Mouse (Mus musculus) limb, embryonic 13.5 days (tissue): ENCODE measurements around the gene Acin1. TPM values are rescaled to one million over a fixed set of nuclear protein-coding genes. Genes with fewer than 3 reads are reported as not detected.
A peak's percentile ranks its signal among the peaks of the same experiment; 100 is the strongest.

Experiments used
- ATAC-seq: fragments of 200-750 bp; cut with Nextera tagmentation; 2 replicates; pipeline ENCODE4 v1.8.0; 2017; ENCODE audit warnings: low read depth, moderate number of reproducible peaks, moderate TSS enrichment; ENCODE audit not compliant: low FRiP score
- H3K27ac ChIP-seq: fragments of 300-500 bp; sonication (generic); 2 replicates; pipeline ENCODE4 v1.5.1; 2015; ENCODE audit warnings: inconsistent platforms, mild to moderate bottlenecking, moderate library complexity
- H3K27me3 ChIP-seq: fragments of 300-500 bp; sonication (generic); 2 replicates; pipeline ENCODE4 v1.6.1; 2015; ENCODE audit warnings: mild to moderate bottlenecking, inconsistent platforms
- H3K36me3 ChIP-seq: fragments of 300-500 bp; sonication (generic); 2 replicates; pipeline ENCODE4 v1.6.1; 2015; ENCODE audit warnings: inconsistent platforms, mild to moderate bottlenecking, moderate library complexity
- H3K4me1 ChIP-seq: fragments of 300-500 bp; sonication (generic); 2 replicates; pipeline ENCODE4 v1.6.1; 2015; ENCODE audit warnings: inconsistent platforms
- H3K4me2 ChIP-seq: fragments of 300-500 bp; sonication (generic); replicated peaks from 2 replicates; pipeline ENCODE4 v1.6.1; 2015; ENCODE audit warnings: inconsistent platforms, mild to moderate bottlenecking, moderate library complexity
- H3K4me3 ChIP-seq: fragments of 300-500 bp; sonication (generic); 2 replicates; pipeline ENCODE4 v1.5.1; 2015; ENCODE audit warnings: moderate library complexity, mild to moderate bottlenecking, inconsistent platforms
- H3K9ac ChIP-seq: fragments of 300-500 bp; sonication (generic); 2 replicates; pipeline ENCODE4 v1.6.1; 2015; ENCODE audit warnings: mild to moderate bottlenecking, inconsistent platforms
- H3K9me3 ChIP-seq: fragments of 300-500 bp; sonication (generic); 2 replicates; pipeline ENCODE4 v1.6.1; 2016; ENCODE audit warnings: inconsistent platforms
- WGBS: fragments of 180-500 bp; shearing (Covaris S2); methylation state at CpG from one replicate; pipeline ENCODE4 v1.1.7; 2015; 5-methylcytosine and 5-hydroxymethylcytosine counted together
- polyA plus RNA-seq: library from polyadenylated mRNA; unstranded; fragments of >200 nt; fragmentation: Nextera tagmentation; extraction: Ambion mirVana; gene quantifications from 2 replicates; pipeline ENCODE4 v1.2.1, GENCODE M21; 2015

Acin1 gene
- polyA plus RNA-seq, 1 experiment from 2014 or later = 166 TPM

- H3K4me1 ChIP-seq = no peaks in the 10 kb centered on the region
- no peaks in the 10 kb centered on the region for H3K27me3 ChIP-seq
- H3K9ac ChIP-seq = no peak overlapping the region; the same call in 1 of the 2 replicates
- ATAC-seq = no peak
- no peak overlapping the region for H3K4me2 ChIP-seq
- peaks cover 29% of the 10 kb centered on the region for H3K36me3 ChIP-seq
- 70% methylated on average over 6 of the region's 6 CpGs for WGBS
- H3K4me3 ChIP-seq = no peak overlapping the region
- no peak overlapping the region for H3K27ac ChIP-seq
- H3K9me3 ChIP-seq = no peaks in the 10 kb centered on the region
Observed at GRCm38 (mm10) chr14:54695042-54695441, 8.3 kb upstream of the Acin1 start.

- Histone ChIP-seq H3K9ac (peak overlapping the region; percentile 79), H3K9me3 (no peaks in the 10 kb centered on the region), H3K27ac (peak overlapping the region; percentile 69), H3K27me3 (no peaks in the 10 kb centered on the region), H3K4me2 (peak overlapping the region; percentile 74), H3K4me1 (peaks cover 26% of the 10 kb centered on the region), H3K4me3 (peak overlapping the region; percentile 75), H3K36me3 (peaks cover 38% of the 10 kb centered on the region)
- 4% methylated on average over 8 of the region's 8 CpGs for WGBS
- no peak for ATAC-seq
Observed at GRCm38 (mm10) chr14:54687251-54687650, 520 bp upstream of the Acin1 start.

- peak within 1 kb of the TSS; percentile 74 for H3K4me2 ChIP-seq
- WGBS = under 1% methylated on average over 41 of the region's 41 CpGs
- H3K36me3 ChIP-seq = peaks cover 46% of the 10 kb centered on the region
Observed at GRCm38 (mm10) chr14:54686063-54686521, 639 bp downstream of the Acin1 start, which contains the start of gene 1700123O20Rik. TSS of gene 1700123O20Rik (plus strand) at chr14:54686216.

GRCm38 (mm10) chr14:54685471-54685870 is 1.3 kb downstream of the Acin1 start:
- H3K27me3 ChIP-seq = no peaks in the 10 kb centered on the region
- H3K27ac ChIP-seq = peak overlapping the region; percentile 96; the same call in 1 of the 2 replicates
- H3K9me3 ChIP-seq = no peaks in the 10 kb centered on the region
- no peak for ATAC-seq
- H3K4me1 ChIP-seq = peaks cover 26% of the 10 kb centered on the region
- peaks cover 44% of the 10 kb centered on the region for H3K36me3 ChIP-seq
- WGBS = 7% methylated on average over 8 of the region's 8 CpGs
- peak overlapping the region; percentile 73 for H3K4me2 ChIP-seq
- H3K4me3 ChIP-seq = peak overlapping the region; percentile 75
- H3K9ac ChIP-seq = peak overlapping the region; percentile 94

More at GRCm38 (mm10) chr14:54686063-54686521, 639 bp downstream of the Acin1 start, which contains the start of gene 1700123O20Rik:
- no peaks in the 10 kb centered on the region for H3K27me3 ChIP-seq
- no peaks in the 10 kb centered on the region for H3K9me3 ChIP-seq
- H3K9ac ChIP-seq = peak within 1 kb of the TSS; percentile 94
- ATAC-seq = peak; percentile 80
- peaks cover 26% of the 10 kb centered on the region for H3K4me1 ChIP-seq
- peak within 1 kb of the TSS; percentile 96 for H3K27ac ChIP-seq
- H3K4me3 ChIP-seq = peak within 1 kb of the TSS; percentile 75

GRCm38 (mm10) chr14:54682396-54682795 is 4.3 kb downstream of the Acin1 start:
- peaks cover 9% of the 10 kb centered on the region for H3K4me1 ChIP-seq
- H3K4me3 ChIP-seq = no peak overlapping the region
- H3K4me2 ChIP-seq = no peak overlapping the region
- no peak overlapping the region for H3K27ac ChIP-seq
- H3K27me3 ChIP-seq = no peaks in the 10 kb centered on the region
- H3K9me3 ChIP-seq = no peaks in the 10 kb centered on the region
- 93% methylated on average over 3 of the region's 3 CpGs for WGBS
- no peak for ATAC-seq
- H3K9ac ChIP-seq = no peak overlapping the region
- peaks cover 49% of the 10 kb centered on the region for H3K36me3 ChIP-seq

- Histone ChIP-seq H3K27ac (no peak overlapping the region), H3K4me2 (no peak overlapping the region), H3K27me3 (no peaks in the 10 kb centered on the region), H3K9ac (no peak overlapping the region), H3K4me3 (no peak overlapping the region), H3K36me3 (peaks cover 77% of the 10 kb centered on the region), H3K4me1 (no peaks in the 10 kb centered on the region), H3K9me3 (no peaks in the 10 kb centered on the region)
- WGBS = 89% methylated on average over 16 of the region's 16 CpGs
- ATAC-seq = no peak
Observed at GRCm38 (mm10) chr14:54678657-54679304, 8.0 kb downstream of the Acin1 start.

GRCm38 (mm10) chr14:54676290-54676689 is 10.4 kb downstream of the Acin1 start:
- Histone ChIP-seq H3K4me1 (no peaks in the 10 kb centered on the region), H3K4me2 (no peak overlapping the region), H3K4me3 (no peak overlapping the region), H3K36me3 (peaks cover 80% of the 10 kb centered on the region), H3K27me3 (no peaks in the 10 kb centered on the region), H3K9me3 (no peaks in the 10 kb centered on the region), H3K9ac (no peak overlapping the region), H3K27ac (no peak overlapping the region)
- 88% methylated on average over 5 of the region's 5 CpGs for WGBS
- ATAC-seq = no peak

- Histone ChIP-seq H3K9me3 (no peaks in the 10 kb centered on the region), H3K9ac (no peak overlapping the region), H3K4me1 (no peaks in the 10 kb centered on the region), H3K27ac (no peak overlapping the region), H3K27me3 (no peaks in the 10 kb centered on the region), H3K36me3 (peaks cover 75% of the 10 kb centered on the region), H3K4me2 (no peak overlapping the region), H3K4me3 (no peak overlapping the region)
- WGBS = 66% methylated on average over 2 of the region's 2 CpGs
- ATAC-seq = no peak
Observed at GRCm38 (mm10) chr14:54674317-54674716, 12.4 kb downstream of the Acin1 start.

GRCm38 (mm10) chr14:54669381-54669780 is 17.4 kb downstream of the Acin1 start:
- Histone ChIP-seq H3K9ac (no peak overlapping the region), H3K27me3 (no peaks in the 10 kb centered on the region), H3K36me3 (peaks cover 77% of the 10 kb centered on the region), H3K9me3 (no peaks in the 10 kb centered on the region), H3K4me3 (no peak overlapping the region), H3K27ac (no peak overlapping the region), H3K4me1 (no peaks in the 10 kb centered on the region), H3K4me2 (no peak overlapping the region)
- no peak for ATAC-seq
- WGBS = 88% methylated on average over 4 of the region's 4 CpGs

- no peak overlapping the region for H3K4me2 ChIP-seq
- no peak overlapping the region for H3K4me3 ChIP-seq
- peaks cover 94% of the 10 kb centered on the region for H3K36me3 ChIP-seq
- no peak overlapping the region for H3K9ac ChIP-seq
- ATAC-seq = no peak
- no peaks in the 10 kb centered on the region for H3K9me3 ChIP-seq
- H3K4me1 ChIP-seq = no peaks in the 10 kb centered on the region
- H3K27ac ChIP-seq = no peak overlapping the region
- 90% methylated on average over 10 of the region's 10 CpGs for WGBS
- H3K27me3 ChIP-seq = no peaks in the 10 kb centered on the region
Observed at GRCm38 (mm10) chr14:54664477-54665222, 22.1 kb downstream of the Acin1 start.

- H3K9me3 ChIP-seq = no peaks in the 10 kb centered on the region
- H3K9ac ChIP-seq = no peak overlapping the region
- no peak overlapping the region for H3K4me3 ChIP-seq
- H3K27ac ChIP-seq = no peak overlapping the region
- peaks cover 99% of the 10 kb centered on the region for H3K36me3 ChIP-seq
- no peak for ATAC-seq
- H3K4me2 ChIP-seq = no peak overlapping the region
- no peaks in the 10 kb centered on the region for H3K4me1 ChIP-seq
- no peaks in the 10 kb centered on the region for H3K27me3 ChIP-seq
- WGBS = 96% methylated on average over 2 of the region's 2 CpGs
Observed at GRCm38 (mm10) chr14:54660009-54660408, 26.7 kb downstream of the Acin1 start.

- H3K4me2 ChIP-seq = peak overlapping the region; percentile 79
- no peaks in the 10 kb centered on the region for H3K9me3 ChIP-seq
- H3K9ac ChIP-seq = peak overlapping the region; percentile 88
- no peaks in the 10 kb centered on the region for H3K27me3 ChIP-seq
- peak; percentile 88 for ATAC-seq
- H3K36me3 ChIP-seq = peaks cover 77% of the 10 kb centered on the region
- H3K27ac ChIP-seq = peak overlapping the region; percentile 67; the same call in 1 of the 2 replicates
- WGBS = 0% methylated on average over 12 of the region's 12 CpGs
- peaks cover 35% of the 10 kb centered on the region for H3K4me1 ChIP-seq
- peak overlapping the region; percentile 69 for H3K4me3 ChIP-seq
Observed at GRCm38 (mm10) chr14:54653496-54653895, 33.2 kb downstream of the Acin1 start.
